Mouse (Mus musculus) liver, embryonic 11.5 days (tissue): ENCODE measurements around the gene Adk. TPM values are rescaled to one million over a fixed set of nuclear protein-coding genes. Genes with fewer than 3 reads are reported as not detected.

Experiments used
- ATAC-seq: fragments of 200-750 bp; cut with Nextera tagmentation; replicated peaks from 2 replicates; pipeline ENCODE4 v1.8.0; 2017; ENCODE audit warnings: moderate number of reproducible peaks, mild to moderate bottlenecking, moderate TSS enrichment, moderate library complexity; ENCODE audit not compliant: low FRiP score
- DNase-seq: peaks from one replicate; pipeline ENCODE4 v3.0.0-alpha.2; 2017; ENCODE audit warnings: low spot score
- H3K27ac ChIP-seq: fragments of 300-500 bp; sonication (generic); 2 replicates; pipeline ENCODE4 v1.5.1; 2014; ENCODE audit warnings: mild to moderate bottlenecking, low read depth, low read length, control low read depth
- H3K27me3 ChIP-seq: fragments of 300-500 bp; sonication (generic); replicated peaks from 2 replicates; pipeline ENCODE4 v1.6.1; 2014; ENCODE audit warnings: low read length, mixed read lengths; ENCODE audit not compliant: control insufficient read depth, insufficient read depth
- H3K36me3 ChIP-seq: fragments of 300-500 bp; sonication (generic); 2 replicates; pipeline ENCODE4 v1.6.1; 2014; ENCODE audit warnings: mild to moderate bottlenecking, low read length, moderate library complexity, mixed read lengths; ENCODE audit not compliant: control insufficient read depth, insufficient read depth
- H3K4me1 ChIP-seq: fragments of 300-500 bp; sonication (generic); replicated peaks from 2 replicates; pipeline ENCODE4 v1.6.1; 2014; ENCODE audit warnings: low read length, mixed read lengths; ENCODE audit not compliant: control insufficient read depth, insufficient read depth
- H3K4me2 ChIP-seq: fragments of 300-500 bp; sonication (generic); 2 replicates; pipeline ENCODE4 v1.6.1; 2014; ENCODE audit warnings: mild to moderate bottlenecking, control low read depth, moderate library complexity
- H3K4me3 ChIP-seq: fragments of 300-500 bp; sonication (generic); 2 replicates; pipeline ENCODE4 v1.5.1; 2014; ENCODE audit warnings: low read depth, low read length, control low read depth
- H3K9ac ChIP-seq: fragments of 300-500 bp; sonication (generic); 2 replicates; pipeline ENCODE4 v1.6.1; 2014; ENCODE audit warnings: low read depth, low read length, control low read depth
- H3K9me3 ChIP-seq: fragments of 300-500 bp; sonication (generic); 2 replicates; pipeline ENCODE4 v1.6.1; 2016; ENCODE audit warnings: low read length, inconsistent platforms, mixed read lengths; ENCODE audit not compliant: control insufficient read depth
- WGBS: fragments of 180-500 bp; shearing (Covaris S2); extraction: QIAGEN DNeasy Blood & Tissue Kit; methylation state at CpG from one replicate; pipeline ENCODE4 v1.1.7; 2014; 5-methylcytosine and 5-hydroxymethylcytosine counted together
- polyA plus RNA-seq: library from polyadenylated mRNA; unstranded; fragments of >200 nt; fragmentation: Nextera tagmentation; extraction: Ambion mirVana; gene quantifications from 2 replicates; pipeline ENCODE4 v1.2.1, GENCODE M21; 2014

Gene Adk
- polyA plus RNA-seq, 1 experiment from 2014 or later: 253 TPM

GRCm38 (mm10) chr14:21074398-21075320 lies 22.3 kb downstream of the Adk start:
- H3K4me1 ChIP-seq: peaks cover 46% of the 10 kb centered on the region
- H3K4me3 ChIP-seq: peak overlapping the region; percentile 73
- H3K27me3 ChIP-seq: no peaks in the 10 kb centered on the region
- H3K9me3 ChIP-seq: no peaks in the 10 kb centered on the region
- peak; percentile 55 for DNase-seq
- peak overlapping the region; percentile 80 for H3K9ac ChIP-seq
- H3K4me2 ChIP-seq: peak overlapping the region; percentile 85
- WGBS: 29% methylated on average over 11 of the region's 11 CpGs
- ATAC-seq: peak; percentile 43
- peak overlapping the region; percentile 90 for H3K27ac ChIP-seq
- no peaks in the 10 kb centered on the region; the same call in 1 of the 2 replicates for H3K36me3 ChIP-seq

DNA sequence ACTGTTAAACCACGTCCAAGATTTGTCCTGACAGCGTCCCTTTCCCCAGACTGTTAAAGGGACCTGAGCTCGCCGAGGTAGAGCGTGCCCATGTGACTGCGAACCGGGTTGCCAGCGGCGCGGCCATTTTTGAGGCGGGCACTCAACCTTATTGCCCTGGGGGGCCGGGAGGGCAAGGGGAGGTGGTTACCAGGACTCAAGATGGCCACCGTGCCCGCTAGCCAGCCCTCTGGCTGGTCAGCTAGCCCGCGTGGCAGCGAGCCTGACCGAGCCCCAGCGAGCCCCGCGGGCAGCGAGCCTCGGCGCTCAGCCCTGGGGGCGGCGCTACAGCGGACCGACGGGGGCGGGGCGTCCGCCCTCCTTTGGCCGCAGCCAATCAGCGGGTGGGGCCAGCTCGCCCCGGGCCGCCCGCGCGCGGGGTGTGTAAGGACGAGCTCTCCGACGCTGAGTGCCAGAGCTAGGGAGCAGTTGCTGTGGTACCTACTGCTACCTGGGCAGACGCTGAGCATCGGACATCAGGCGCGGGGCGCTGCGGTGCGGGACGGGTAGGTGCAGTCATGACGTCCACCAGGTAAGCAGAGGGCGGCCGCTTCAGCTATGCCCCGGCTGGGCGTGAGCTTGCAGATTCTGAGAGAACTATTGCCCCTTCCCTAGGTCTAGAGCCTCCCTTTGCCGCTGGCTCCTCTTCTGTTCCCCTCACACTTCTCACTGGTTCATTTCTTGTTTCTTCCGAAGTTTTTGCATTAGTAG lies 23.6 kb downstream of the Adk start:
- ATAC-seq: peak; percentile 94
- Histone ChIP-seq H3K4me3 (peak overlapping the region; percentile 73), H3K9me3 (no peaks in the 10 kb centered on the region), H3K27ac (peak overlapping the region; percentile 90), H3K27me3 (no peaks in the 10 kb centered on the region), H3K4me1 (peaks cover 50% of the 10 kb centered on the region), H3K4me2 (peak overlapping the region; percentile 85), H3K36me3 (no peaks in the 10 kb centered on the region; the same call in 1 of the 2 replicates), H3K9ac (peak overlapping the region; percentile 80)
- peak; percentile 92 for DNase-seq
- under 1% methylated on average over 57 of the region's 59 CpGs for WGBS

- DNase-seq: no peak
- 36% methylated on average over 7 of the region's 7 CpGs for WGBS
These were observed 24.3 kb downstream of the Adk start for GRCm38 (mm10) chr14:21076501-21077194.

GRCm38 (mm10) chr14:21077939-21078338 lies 25.6 kb downstream of the Adk start:
- no peak for ATAC-seq
- 25% methylated on average over 4 of the region's 4 CpGs for WGBS
- Histone ChIP-seq H3K4me1 (peaks cover 51% of the 10 kb centered on the region), H3K4me2 (peak overlapping the region; percentile 85), H3K36me3 (no peaks in the 10 kb centered on the region), H3K9ac (no peak overlapping the region), H3K9me3 (no peaks in the 10 kb centered on the region), H3K27ac (no peak overlapping the region), H3K4me3 (peak overlapping the region; percentile 73; the same call in 1 of the 2 replicates), H3K27me3 (no peaks in the 10 kb centered on the region)
- no peak for DNase-seq

More at GRCm38 (mm10) chr14:21076501-21077194, 24.3 kb downstream of the Adk start:
- Histone ChIP-seq H3K4me2 (peak overlapping the region; percentile 85), H3K4me1 (peaks cover 50% of the 10 kb centered on the region), H3K9ac (peak overlapping the region; percentile 80), H3K9me3 (no peaks in the 10 kb centered on the region), H3K36me3 (no peaks in the 10 kb centered on the region), H3K27ac (peak overlapping the region; percentile 90), H3K27me3 (no peaks in the 10 kb centered on the region), H3K4me3 (peak overlapping the region; percentile 73)
- ATAC-seq: no peak

DNA sequence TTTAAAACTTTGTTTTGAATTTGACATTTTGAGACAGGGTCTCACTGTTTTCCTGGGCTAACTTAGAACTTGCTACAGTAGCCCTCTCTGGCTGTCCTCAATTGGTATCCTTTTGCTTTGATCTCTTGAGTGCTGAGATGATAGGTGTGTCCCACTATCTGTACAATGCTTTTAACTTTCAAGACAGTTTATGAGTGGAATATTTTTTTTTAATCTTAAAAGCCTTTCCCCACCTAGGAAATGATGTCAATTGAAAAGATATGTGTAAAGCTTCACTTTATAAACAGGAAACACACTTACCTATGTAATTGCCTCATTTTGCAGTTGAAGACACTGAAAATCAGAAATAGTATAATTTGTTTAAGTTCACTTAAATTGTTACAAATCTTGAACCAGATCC lies 26.1 kb downstream of the Adk start:
- H3K4me3 ChIP-seq: no peak overlapping the region
- no peaks in the 10 kb centered on the region for H3K36me3 ChIP-seq
- H3K27ac ChIP-seq: no peak overlapping the region
- peak overlapping the region; percentile 85 for H3K4me2 ChIP-seq
- peaks cover 51% of the 10 kb centered on the region for H3K4me1 ChIP-seq
- no peaks in the 10 kb centered on the region for H3K9me3 ChIP-seq
- H3K27me3 ChIP-seq: no peaks in the 10 kb centered on the region
- no peak overlapping the region for H3K9ac ChIP-seq
- DNase-seq (no peak), ATAC-seq (no peak)

DNA sequence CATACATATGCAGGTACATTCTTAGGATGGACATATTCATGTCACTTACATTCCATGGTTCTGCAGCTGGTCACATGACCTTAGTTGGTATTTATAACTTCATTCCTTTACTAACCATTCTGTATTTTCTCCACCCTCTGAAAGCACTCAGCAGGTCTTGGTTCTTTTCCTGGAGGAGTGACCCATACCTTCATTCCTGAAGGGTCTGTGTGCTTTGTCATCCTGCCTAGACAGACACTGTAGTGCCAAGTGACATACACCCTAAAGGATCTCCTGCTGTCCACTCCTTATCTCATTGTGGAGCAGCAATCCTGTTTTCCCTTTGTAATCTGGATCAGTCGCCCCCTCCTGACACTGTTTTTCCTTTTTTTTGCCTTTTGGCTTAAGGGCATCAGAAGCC lies 30.4 kb downstream of the Adk start:
- 54% methylated on average over 1 of the region's 1 CpGs for WGBS
- DNase-seq (no peak), ATAC-seq (no peak)
- H3K36me3 ChIP-seq: no peaks in the 10 kb centered on the region
- no peaks in the 10 kb centered on the region for H3K9me3 ChIP-seq
- no peak overlapping the region for H3K27ac ChIP-seq
- no peak overlapping the region for H3K4me3 ChIP-seq
- H3K4me2 ChIP-seq: no peak overlapping the region
- H3K9ac ChIP-seq: no peak overlapping the region
- peaks cover 38% of the 10 kb centered on the region for H3K4me1 ChIP-seq
- no peaks in the 10 kb centered on the region for H3K27me3 ChIP-seq

- H3K36me3 ChIP-seq: no peaks in the 10 kb centered on the region
- no peak overlapping the region for H3K4me3 ChIP-seq
- no peak for ATAC-seq
- H3K27me3 ChIP-seq: no peaks in the 10 kb centered on the region
- H3K9me3 ChIP-seq: no peaks in the 10 kb centered on the region
- 69% methylated on average over 5 of the region's 5 CpGs for WGBS
- H3K9ac ChIP-seq: no peak overlapping the region
- H3K4me2 ChIP-seq: no peak overlapping the region
- no peak overlapping the region for H3K27ac ChIP-seq
- peaks cover 35% of the 10 kb centered on the region for H3K4me1 ChIP-seq
- DNase-seq: no peak
These were observed 33.3 kb downstream of the Adk start for GRCm38 (mm10) chr14:21085666-21086065.

DNA sequence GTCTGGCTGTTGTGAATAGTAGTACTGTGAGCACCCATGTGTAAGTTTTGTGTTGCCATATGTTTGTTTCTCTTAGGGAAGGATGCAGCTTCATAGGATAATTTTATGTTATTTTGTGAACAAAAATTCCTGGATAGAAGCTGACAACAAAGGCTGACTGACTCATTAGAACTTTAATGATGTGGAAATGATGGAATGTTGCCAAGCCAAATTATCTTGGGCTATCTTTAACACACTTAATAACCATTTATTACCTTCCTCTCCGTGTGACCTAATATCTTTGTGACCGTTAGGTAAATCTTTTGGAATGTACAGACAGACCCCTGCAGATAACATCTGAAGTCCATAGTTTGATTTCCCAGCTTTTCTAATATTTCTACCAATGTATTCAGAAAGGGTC lies 33.7 kb downstream of the Adk start:
- WGBS: 46% methylated on average over 2 of the region's 2 CpGs
- H3K4me1 ChIP-seq: peaks cover 35% of the 10 kb centered on the region
- ATAC-seq (no peak), DNase-seq (no peak)
- no peaks in the 10 kb centered on the region for H3K9me3 ChIP-seq
- H3K9ac ChIP-seq: no peak overlapping the region
- no peak overlapping the region for H3K27ac ChIP-seq
- H3K4me3 ChIP-seq: no peak overlapping the region
- no peak overlapping the region for H3K4me2 ChIP-seq
- no peaks in the 10 kb centered on the region for H3K27me3 ChIP-seq
- H3K36me3 ChIP-seq: no peaks in the 10 kb centered on the region
